Mouse (Mus musculus): ENCODE measurements around the gene Alpl.

DNA sequence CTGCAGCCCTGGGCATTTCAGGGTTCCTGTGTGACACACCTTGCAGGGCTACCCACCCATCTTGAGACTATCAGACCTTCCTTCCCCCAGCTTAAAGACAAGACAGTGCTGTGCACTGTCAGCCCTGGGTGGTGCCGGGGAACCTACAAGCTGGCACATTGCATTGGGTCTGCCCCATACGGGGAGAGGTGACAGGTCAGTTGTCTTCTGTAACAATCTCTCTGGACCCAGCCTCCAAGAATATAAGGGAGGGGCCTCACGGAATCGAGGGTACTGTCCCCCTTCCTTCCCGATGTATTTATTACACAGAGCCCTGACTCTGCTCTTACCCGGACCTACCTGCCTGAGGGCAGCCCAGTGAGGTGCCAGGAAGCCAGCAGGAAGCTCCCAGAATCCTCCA is 11.4 kb downstream of the Alpl start:
- TF ChIP-seq TAL1 (IDR thresholded peaks at IDR 0.05; ENCODE audit: low read length) (no peak), GATA1 (IDR thresholded peaks at IDR 0.05; ENCODE audit: low read length) (no peak)

All from erythroblast, embryonic 14.5 days (primary cell).